Mouse (Mus musculus) liver, embryonic 14.5 days (tissue): ENCODE measurements at regions not wholly inside any gene's neighbourhood (a gene's known extent, or its start where the extent isn't known, plus 50 kb on each side); places are given as distances from the start of the nearest gene placed in this dataset.

Experiments
- ATAC-seq: fragments of 200-750 bp; cut with Nextera tagmentation; 2 replicates; pipeline ENCODE4 v1.8.0; 2017; ENCODE audit warnings: moderate number of reproducible peaks, mild to moderate bottlenecking, moderate library complexity; ENCODE audit not compliant: insufficient read depth
- DNase-seq, 3 experiments: peaks; one replicate each; pipeline ENCODE4 v3.0.0-alpha.2; 2012 to 2013; ENCODE audit warnings: low read depth in 3 of 3, low spot score in 3 of 3
- H3K27ac ChIP-seq: fragments of 300-500 bp; sonication (generic); 2 replicates; pipeline ENCODE4 v1.5.1; 2014; ENCODE audit warnings: moderate library complexity, mild to moderate bottlenecking, control low read depth, inconsistent platforms
- H3K27me3 ChIP-seq: fragments of 300-500 bp; sonication (generic); 2 replicates; pipeline ENCODE4 v1.6.1; 2014; ENCODE audit warnings: mild to moderate bottlenecking, low read length, moderate library complexity; ENCODE audit not compliant: control insufficient read depth, insufficient read depth
- H3K36me3 ChIP-seq: fragments of 300-500 bp; sonication (generic); replicated peaks from 2 replicates; pipeline ENCODE4 v1.6.1; 2014; ENCODE audit warnings: low read depth; ENCODE audit not compliant: control insufficient read depth, insufficient read depth
- H3K4me1 ChIP-seq, 2 experiments: fragments of 200-500 bp in 1 of 2; fragments of 300-500 bp in 1 of 2; sonication (generic) in 1 of 2; replicated peaks; 2 replicates each; pipeline ENCODE4 v1.6.1; 2012 to 2014; ENCODE audit warnings: antibody characterized with exemption in 1 of 2, inconsistent platforms in 1 of 2, low read length in 1 of 2; ENCODE audit not compliant: control insufficient read depth in 2 of 2, insufficient read depth in 2 of 2
- H3K4me2 ChIP-seq: fragments of 300-500 bp; sonication (generic); 2 replicates; pipeline ENCODE4 v1.6.1; 2014; ENCODE audit warnings: low read depth, mild to moderate bottlenecking, control low read depth, moderate library complexity
- H3K4me3 ChIP-seq, 2 experiments: fragments of 200-500 bp in 1 of 2; fragments of 300-500 bp in 1 of 2; sonication (generic) in 1 of 2; 2 replicates each; pipeline ENCODE4 v1.5.1; 2012 to 2014; ENCODE audit warnings: low read depth in 2 of 2, low read length in 2 of 2, mild to moderate bottlenecking in 2 of 2, control low read depth in 1 of 2, inconsistent platforms in 1 of 2, moderate library complexity in 1 of 2; ENCODE audit not compliant: insufficient read depth in 1 of 2
- H3K9ac ChIP-seq: fragments of 300-500 bp; sonication (generic); replicated peaks from 2 replicates; pipeline ENCODE4 v1.6.1; 2014; ENCODE audit warnings: mild to moderate bottlenecking, control low read depth, moderate library complexity
- H3K9me3 ChIP-seq: fragments of 300-500 bp; sonication (generic); 2 replicates; pipeline ENCODE4 v1.6.1; 2016; ENCODE audit warnings: low read length, mixed read lengths; ENCODE audit not compliant: control insufficient read depth
- CTCF ChIP-seq: IDR thresholded peaks from 2 replicates; pipeline ENCODE4 v1.5.1; 2016; ENCODE audit warnings: antibody characterized with exemption, low read depth, control low read depth
- EP300 ChIP-seq: IDR thresholded peaks from 2 replicates; pipeline ENCODE4 v1.6.1; 2016; ENCODE audit warnings: antibody characterized with exemption, low read depth
- WGBS: fragments of 180-500 bp; shearing (Covaris S2); extraction: QIAGEN DNeasy Blood & Tissue Kit; methylation state at CpG from one replicate; pipeline ENCODE4 v1.1.7; 2014; ENCODE audit not compliant: insufficient replicate concordance; 5-methylcytosine and 5-hydroxymethylcytosine counted together

DNA sequence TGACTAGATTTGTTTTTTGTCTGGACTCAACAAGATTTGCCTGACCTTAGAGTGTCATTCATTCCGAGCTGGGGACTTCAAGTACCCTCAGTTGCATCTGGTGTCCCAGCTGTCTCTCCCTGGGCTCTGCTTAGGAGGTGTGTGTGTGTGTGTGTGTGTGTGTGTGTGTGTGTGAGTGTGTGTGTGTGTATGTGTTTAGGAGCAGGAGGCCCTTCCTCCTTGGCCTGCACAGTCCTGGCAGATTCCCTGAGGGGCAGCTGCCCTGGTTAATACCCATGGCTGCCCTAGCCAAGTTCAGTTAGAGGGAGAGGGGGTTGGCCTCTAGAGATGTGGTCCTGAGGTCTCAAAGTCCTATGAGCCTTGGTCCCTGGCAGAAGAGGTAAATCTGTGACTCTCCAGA lies 329.8 kb upstream of the Zfp507 start:
- WGBS = 35% methylated on average over 1 of the region's 1 CpGs
- TF ChIP-seq CTCF = no peak
- TF ChIP-seq EP300 = no peak
- H3K4me1 ChIP-seq = no peaks in the 10 kb centered on the region
- DNase-seq (no peak), ATAC-seq (no peak)
- no peaks in the 10 kb centered on the region for H3K9me3 ChIP-seq
- no peak overlapping the region for H3K4me2 ChIP-seq
- no peak overlapping the region for H3K4me3 ChIP-seq
- no peaks in the 10 kb centered on the region for H3K27me3 ChIP-seq
- H3K9ac ChIP-seq = no peak overlapping the region
- H3K27ac ChIP-seq = no peak overlapping the region
- no peaks in the 10 kb centered on the region for H3K36me3 ChIP-seq

DNA sequence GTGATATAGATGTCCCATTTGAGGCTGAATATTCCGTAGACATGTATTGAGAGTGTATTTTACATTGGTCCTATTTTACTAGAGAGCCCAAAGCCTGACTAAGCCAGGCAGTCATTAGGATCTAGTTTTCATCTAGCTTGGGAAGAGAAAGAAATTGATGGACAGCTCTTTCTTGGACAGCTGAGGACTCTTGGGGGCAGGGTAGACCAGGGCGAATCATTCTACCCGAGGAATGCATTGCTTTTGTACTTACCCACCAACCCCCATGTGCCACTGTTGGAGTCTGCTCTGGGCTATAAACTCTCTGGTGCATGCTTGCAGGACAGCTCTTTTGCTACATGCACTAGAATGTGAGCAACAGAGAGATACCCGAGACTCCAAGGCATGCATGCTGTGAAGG lies 294.3 kb upstream of the Zfp507 start:
- 80% methylated on average over 4 of the region's 4 CpGs for WGBS
- H3K4me1 ChIP-seq = no peaks in the 10 kb centered on the region; a peak in 1 of 4 replicates
- H3K36me3 ChIP-seq = no peaks in the 10 kb centered on the region
- no peak overlapping the region for H3K9ac ChIP-seq
- ATAC-seq = no peak
- no peak overlapping the region for H3K4me2 ChIP-seq
- H3K4me3 ChIP-seq = no peak overlapping the region
- no peaks in the 10 kb centered on the region for H3K27me3 ChIP-seq
- TF ChIP-seq EP300 (no peak), CTCF (no peak)
- H3K27ac ChIP-seq = no peak overlapping the region
- no peaks in the 10 kb centered on the region for H3K9me3 ChIP-seq
- DNase-seq = no peak

DNA sequence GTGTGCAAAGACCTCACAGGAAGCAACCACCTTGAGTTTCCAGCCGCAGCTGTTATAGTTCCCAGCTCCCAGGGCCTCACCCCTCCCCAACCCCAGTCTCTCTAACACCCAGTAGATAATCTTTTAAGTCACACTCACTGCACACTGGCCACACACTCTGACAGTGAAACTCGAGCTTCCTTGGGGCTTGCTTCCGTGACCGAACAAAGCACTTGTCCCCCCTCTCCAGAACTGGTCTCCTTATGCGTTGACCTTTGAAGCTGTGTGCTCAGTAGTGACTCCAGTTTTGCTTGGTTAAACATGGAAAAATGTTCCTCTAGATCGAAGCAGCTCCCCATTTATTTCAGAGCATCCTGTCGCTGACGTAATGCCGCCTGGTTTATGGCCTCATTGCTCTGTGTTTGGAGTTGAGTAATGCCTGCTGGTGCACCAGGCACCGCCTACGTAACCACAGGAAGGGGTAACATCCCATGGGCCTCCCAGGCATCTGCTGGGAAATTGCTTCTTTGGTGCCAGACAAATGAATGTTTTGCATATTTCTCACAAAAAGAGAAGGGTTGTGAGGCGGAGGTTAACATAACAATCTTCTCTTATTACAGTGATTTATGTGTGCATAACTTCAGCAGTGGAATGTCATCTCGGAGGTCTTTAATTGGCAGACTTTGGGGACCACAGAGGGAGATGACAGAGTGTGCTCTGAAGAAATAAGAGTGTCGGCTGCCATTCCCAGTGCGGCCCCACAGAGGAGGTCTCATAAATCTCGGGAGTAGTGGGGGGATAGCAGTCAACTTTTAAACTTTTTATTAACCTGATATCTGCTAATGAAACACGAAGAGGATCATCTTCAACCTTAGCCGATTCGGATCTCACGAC lies 292.7 kb upstream of the Zfp507 start:
- Histone ChIP-seq H3K4me1 (no peaks in the 10 kb centered on the region; a peak in 1 of 4 replicates), H3K4me2 (no peak overlapping the region), H3K9ac (no peak overlapping the region), H3K27ac (no peak overlapping the region), H3K9me3 (no peaks in the 10 kb centered on the region), H3K4me3 (no peak overlapping the region), H3K36me3 (no peaks in the 10 kb centered on the region), H3K27me3 (no peaks in the 10 kb centered on the region)
- TF ChIP-seq CTCF = no peak
- TF ChIP-seq EP300 = no peak
- DNase-seq = no peak
- no peak for ATAC-seq
- 55% methylated on average over 20 of the region's 20 CpGs for WGBS

DNA sequence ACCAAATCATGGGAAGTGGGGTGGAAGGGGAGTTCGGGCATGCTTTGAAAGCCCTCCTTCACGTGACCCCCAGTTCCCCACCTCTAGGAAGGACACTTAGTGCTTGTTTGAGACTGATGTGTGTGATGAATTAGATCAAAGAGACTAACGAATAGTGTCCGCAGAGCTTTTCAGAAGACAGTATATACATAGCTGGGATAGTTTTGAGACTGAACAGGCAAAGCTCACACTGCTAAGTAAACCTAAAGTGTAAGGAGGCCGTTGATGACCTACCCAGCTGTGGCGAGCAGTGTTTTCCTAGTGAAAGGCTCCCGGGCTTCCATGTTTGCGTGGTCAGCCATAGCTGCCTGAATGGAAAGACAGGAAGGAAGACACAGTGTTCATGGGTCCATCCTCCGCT lies 288.3 kb upstream of the Zfp507 start:
- H3K4me1 ChIP-seq = no peaks in the 10 kb centered on the region; a peak in 1 of 4 replicates
- TF ChIP-seq EP300 (no peak), CTCF (no peak)
- H3K27me3 ChIP-seq = no peaks in the 10 kb centered on the region
- H3K27ac ChIP-seq = no peak overlapping the region
- H3K9me3 ChIP-seq = no peaks in the 10 kb centered on the region
- no peaks in the 10 kb centered on the region for H3K36me3 ChIP-seq
- 64% methylated on average over 9 of the region's 9 CpGs for WGBS
- no peak for ATAC-seq
- no peak overlapping the region for H3K9ac ChIP-seq
- H3K4me2 ChIP-seq = no peak overlapping the region
- DNase-seq = no peak
- H3K4me3 ChIP-seq = no peak overlapping the region

DNA sequence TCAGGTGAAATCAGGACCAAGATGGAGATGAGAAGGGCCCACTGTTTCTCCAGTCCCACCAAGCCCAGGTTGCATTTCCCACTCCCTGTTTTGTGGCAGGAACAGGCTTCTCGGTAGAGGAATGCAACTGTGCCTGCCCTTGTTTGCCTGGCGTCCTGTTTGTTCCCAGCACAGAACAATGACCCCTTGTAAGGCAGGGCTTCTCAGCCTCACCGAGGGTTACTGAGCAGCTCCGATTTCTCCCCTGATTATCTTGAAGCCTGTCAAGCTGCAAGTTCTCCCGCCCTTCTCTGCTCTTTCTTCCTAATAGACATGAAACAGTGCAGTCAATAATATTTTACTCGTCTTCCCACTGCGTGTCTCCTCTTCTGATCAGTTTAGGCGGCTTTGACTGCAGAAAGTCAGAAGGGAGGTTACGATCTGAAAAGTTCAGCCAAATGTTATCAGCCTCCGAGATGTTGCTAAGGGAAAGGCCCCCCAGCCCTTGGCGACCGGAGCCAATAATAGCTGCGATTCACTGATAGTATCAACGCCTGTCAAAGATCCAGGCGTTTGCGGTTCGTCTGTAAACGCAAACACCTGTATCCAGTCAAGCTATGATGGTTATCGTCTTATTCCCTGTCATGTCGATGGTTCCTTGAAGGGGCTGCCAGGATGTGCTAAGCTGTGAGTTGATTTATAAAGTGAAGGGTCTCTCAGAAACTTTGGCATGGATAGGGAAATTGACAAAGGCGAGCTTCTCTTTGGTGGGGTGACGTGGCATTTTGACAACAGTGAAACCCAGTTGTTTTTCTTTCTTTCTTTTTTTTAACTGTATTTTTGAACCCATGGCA lies 287.7 kb upstream of the Zfp507 start:
- Histone ChIP-seq H3K9ac (no peak overlapping the region), H3K4me3 (no peak overlapping the region), H3K36me3 (no peaks in the 10 kb centered on the region), H3K27me3 (no peaks in the 10 kb centered on the region), H3K4me1 (no peaks in the 10 kb centered on the region; a peak in 1 of 4 replicates), H3K9me3 (no peaks in the 10 kb centered on the region), H3K4me2 (no peak overlapping the region), H3K27ac (no peak overlapping the region)
- no peak for ATAC-seq
- TF ChIP-seq EP300 = no peak
- TF ChIP-seq CTCF = no peak
- 46% methylated on average over 22 of the region's 22 CpGs for WGBS
- no peak for DNase-seq
